Mouse (Mus musculus) B cell, adult 2 months (primary cell): ENCODE measurements at regions not wholly inside any gene's neighbourhood (a gene's known extent, or its start where the extent isn't known, plus 50 kb on each side); places are given as distances from the start of the nearest gene placed in this dataset.

ENCODE experiments used
- DNase-seq, 2 experiments: peaks; one replicate each; pipeline ENCODE4 v3.0.0; 2022

- no peak for DNase-seq
These were observed 79.7 kb upstream of the Dnajc24 start for GRCm38 (mm10) chr2:106083001-106083400.

GRCm38 (mm10) chr2:106081951-106082350, 78.6 kb upstream of the Dnajc24 start:
- peak; percentile 53 to 56 for DNase-seq

GRCm38 (mm10) chr2:106080626-106081025, 77.3 kb upstream of the Dnajc24 start:
- no peak for DNase-seq

- DNase-seq, result no peak
These were observed 75.2 kb upstream of the Dnajc24 start for GRCm38 (mm10) chr2:106078591-106078990.

GRCm38 (mm10) chr2:106074441-106074840, 71.1 kb upstream of the Dnajc24 start:
- DNase-seq, result no peak

- DNase-seq, result no peak
These were observed 61.0 kb upstream of the Dnajc24 start for GRCm38 (mm10) chr2:106064316-106064715.
